Mouse (Mus musculus) cerebellum, adult 2 months (tissue): ENCODE results near the gene Zbtb16.

ENCODE experiments used
- CTCF ChIP-seq: fragments of 200-500 bp; IDR thresholded peaks from 2 replicates; pipeline ENCODE4 v1.5.1; 2011; ENCODE audit warnings: low read depth, mild to moderate bottlenecking, control low read depth, low read length, moderate library complexity, borderline replicate concordance; ENCODE audit not compliant: insufficient read depth
- POLR2A ChIP-seq: fragments of 200-500 bp; IDR thresholded peaks from 2 replicates; pipeline ENCODE4 v1.6.1; 2011; ENCODE audit warnings: low read length, control low read depth, borderline replicate concordance; ENCODE audit not compliant: insufficient read depth

- TF ChIP-seq CTCF (no peak), POLR2A (no peak)
Measured at GRCm38 (mm10) chr9:48633147-48633546, 202.9 kb downstream of the Zbtb16 start.
